Mouse (Mus musculus) liver, embryonic 14.5 days (tissue): ENCODE measurements around the gene Adgrf2. TPM values are rescaled to one million over a fixed set of nuclear protein-coding genes. Genes with fewer than 3 reads are reported as not detected.

Source experiments
- ATAC-seq: fragments of 200-750 bp; cut with Nextera tagmentation; 2 replicates; pipeline ENCODE4 v1.8.0; 2017; ENCODE audit warnings: moderate number of reproducible peaks, mild to moderate bottlenecking, moderate library complexity; ENCODE audit not compliant: insufficient read depth
- DNase-seq, 3 experiments: peaks; one replicate each; pipeline ENCODE4 v3.0.0-alpha.2; 2012 to 2013; ENCODE audit warnings: low read depth in 3 of 3, low spot score in 3 of 3
- H3K27ac ChIP-seq: fragments of 300-500 bp; sonication (generic); 2 replicates; pipeline ENCODE4 v1.5.1; 2014; ENCODE audit warnings: moderate library complexity, mild to moderate bottlenecking, control low read depth, inconsistent platforms
- H3K27me3 ChIP-seq: fragments of 300-500 bp; sonication (generic); 2 replicates; pipeline ENCODE4 v1.6.1; 2014; ENCODE audit warnings: mild to moderate bottlenecking, low read length, moderate library complexity; ENCODE audit not compliant: control insufficient read depth, insufficient read depth
- H3K36me3 ChIP-seq: fragments of 300-500 bp; sonication (generic); replicated peaks from 2 replicates; pipeline ENCODE4 v1.6.1; 2014; ENCODE audit warnings: low read depth; ENCODE audit not compliant: control insufficient read depth, insufficient read depth
- H3K4me1 ChIP-seq, 2 experiments: fragments of 200-500 bp in 1 of 2; fragments of 300-500 bp in 1 of 2; sonication (generic) in 1 of 2; replicated peaks; 2 replicates each; pipeline ENCODE4 v1.6.1; 2012 to 2014; ENCODE audit warnings: antibody characterized with exemption in 1 of 2, inconsistent platforms in 1 of 2, low read length in 1 of 2; ENCODE audit not compliant: control insufficient read depth in 2 of 2, insufficient read depth in 2 of 2
- H3K4me2 ChIP-seq: fragments of 300-500 bp; sonication (generic); 2 replicates; pipeline ENCODE4 v1.6.1; 2014; ENCODE audit warnings: low read depth, mild to moderate bottlenecking, control low read depth, moderate library complexity
- H3K4me3 ChIP-seq, 2 experiments: fragments of 200-500 bp in 1 of 2; fragments of 300-500 bp in 1 of 2; sonication (generic) in 1 of 2; 2 replicates each; pipeline ENCODE4 v1.5.1; 2012 to 2014; ENCODE audit warnings: low read depth in 2 of 2, low read length in 2 of 2, mild to moderate bottlenecking in 2 of 2, control low read depth in 1 of 2, inconsistent platforms in 1 of 2, moderate library complexity in 1 of 2; ENCODE audit not compliant: insufficient read depth in 1 of 2
- H3K9ac ChIP-seq: fragments of 300-500 bp; sonication (generic); replicated peaks from 2 replicates; pipeline ENCODE4 v1.6.1; 2014; ENCODE audit warnings: mild to moderate bottlenecking, control low read depth, moderate library complexity
- H3K9me3 ChIP-seq: fragments of 300-500 bp; sonication (generic); 2 replicates; pipeline ENCODE4 v1.6.1; 2016; ENCODE audit warnings: low read length, mixed read lengths; ENCODE audit not compliant: control insufficient read depth
- CTCF ChIP-seq: IDR thresholded peaks from 2 replicates; pipeline ENCODE4 v1.5.1; 2016; ENCODE audit warnings: antibody characterized with exemption, low read depth, control low read depth
- EP300 ChIP-seq: IDR thresholded peaks from 2 replicates; pipeline ENCODE4 v1.6.1; 2016; ENCODE audit warnings: antibody characterized with exemption, low read depth
- WGBS: fragments of 180-500 bp; shearing (Covaris S2); extraction: QIAGEN DNeasy Blood & Tissue Kit; methylation state at CpG from one replicate; pipeline ENCODE4 v1.1.7; 2014; ENCODE audit not compliant: insufficient replicate concordance; 5-methylcytosine and 5-hydroxymethylcytosine counted together
- polyA plus RNA-seq, 2 experiments: library from polyadenylated mRNA; depleted of rRNA in 1 of 2; stranded (reverse) in 1 of 2; unstranded in 1 of 2; fragments of >200 nt; fragmentation: Nextera tagmentation in 1 of 2; extraction: Ambion mirVana in 1 of 2; gene quantifications; 2 replicates each; pipeline versions ENCODE4 v1.2.1 to v1.2.3; 2012 to 2014

Adgrf2 gene
- polyA plus RNA-seq, 2 experiments: not detected

DNA sequence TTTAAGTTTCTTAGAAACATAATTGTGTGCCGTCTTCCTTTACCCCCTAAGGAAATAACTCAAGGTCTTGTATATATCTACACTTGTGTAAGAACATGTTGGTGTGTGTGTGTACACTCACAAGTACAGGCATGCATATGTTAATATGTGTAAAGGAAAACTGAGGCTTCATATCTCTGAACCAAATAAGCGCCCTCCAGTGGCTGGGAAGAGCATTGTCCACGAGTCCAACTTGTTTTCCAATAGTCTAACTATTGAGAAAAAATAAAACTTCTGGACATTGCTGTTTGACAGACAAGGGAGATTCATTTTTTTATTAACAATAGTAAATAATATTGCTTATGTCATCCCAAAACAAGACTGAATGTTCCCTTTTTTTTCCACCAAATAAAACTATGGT, 24.8 kb downstream of the Adgrf2 start:
- 39% methylated on average over 3 of the region's 3 CpGs for WGBS
- H3K9me3 ChIP-seq: no peaks in the 10 kb centered on the region
- DNase-seq (no peak), ATAC-seq (no peak)
- no peaks in the 10 kb centered on the region for H3K4me1 ChIP-seq
- H3K4me2 ChIP-seq: no peak overlapping the region
- H3K9ac ChIP-seq: no peak overlapping the region
- H3K36me3 ChIP-seq: no peaks in the 10 kb centered on the region
- H3K4me3 ChIP-seq: no peak overlapping the region
- H3K27ac ChIP-seq: no peak overlapping the region
- TF ChIP-seq EP300 (no peak), CTCF (no peak; the same call in 1 of the 2 replicates)
- H3K27me3 ChIP-seq: no peaks in the 10 kb centered on the region

DNA sequence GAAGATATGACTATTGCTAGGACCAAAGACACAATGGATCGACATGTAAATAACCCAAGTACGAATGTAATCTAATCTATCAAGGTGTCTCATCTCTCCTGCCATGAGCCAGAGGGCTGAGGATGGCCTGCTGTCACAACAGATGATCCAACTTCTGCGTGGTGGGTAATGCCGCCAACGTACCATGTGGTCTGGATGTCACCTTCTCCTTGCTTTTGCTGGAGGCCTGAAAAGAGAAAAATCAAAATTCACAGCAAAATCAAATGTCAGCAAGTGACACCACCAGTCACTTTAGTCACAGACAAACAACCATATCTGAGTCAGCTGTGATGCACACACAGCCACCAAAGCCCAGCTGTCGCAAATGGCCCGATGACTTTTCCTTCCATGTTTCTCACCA, 27.0 kb downstream of the Adgrf2 start:
- H3K27ac ChIP-seq: no peak overlapping the region
- no peak for TF ChIP-seq CTCF
- no peak for TF ChIP-seq EP300
- H3K36me3 ChIP-seq: no peaks in the 10 kb centered on the region
- no peak overlapping the region for H3K9ac ChIP-seq
- H3K4me3 ChIP-seq: no peak overlapping the region
- no peak for ATAC-seq
- H3K4me2 ChIP-seq: no peak overlapping the region
- no peaks in the 10 kb centered on the region for H3K4me1 ChIP-seq
- 74% methylated on average over 7 of the region's 7 CpGs for WGBS
- no peaks in the 10 kb centered on the region for H3K27me3 ChIP-seq
- no peaks in the 10 kb centered on the region for H3K9me3 ChIP-seq
- DNase-seq: no peak

DNA sequence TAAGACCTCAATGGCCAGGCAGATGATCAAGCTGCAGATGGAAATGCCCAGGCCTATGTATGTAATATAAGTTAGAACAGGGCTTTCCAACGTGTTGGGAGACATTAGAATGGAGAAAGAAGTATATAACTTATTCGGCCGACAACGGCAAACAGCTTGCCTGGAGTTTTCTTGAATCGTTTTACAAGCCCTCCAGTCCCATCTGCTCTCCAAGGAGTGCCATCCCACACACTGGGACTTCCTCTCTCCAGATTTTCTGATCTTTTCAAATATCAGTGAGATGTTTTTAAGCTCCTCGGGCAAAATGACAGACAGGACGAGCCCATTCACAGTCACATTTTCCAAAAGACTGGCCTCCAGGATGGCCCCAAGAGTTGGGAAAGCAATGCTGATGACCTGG, 31.3 kb downstream of the Adgrf2 start:
- TF ChIP-seq CTCF: no peak
- TF ChIP-seq EP300: no peak
- WGBS: 69% methylated on average over 7 of the region's 7 CpGs
- H3K36me3 ChIP-seq: no peaks in the 10 kb centered on the region
- H3K27me3 ChIP-seq: no peaks in the 10 kb centered on the region
- no peaks in the 10 kb centered on the region for H3K9me3 ChIP-seq
- no peak overlapping the region for H3K9ac ChIP-seq
- no peak overlapping the region for H3K27ac ChIP-seq
- no peak overlapping the region for H3K4me3 ChIP-seq
- DNase-seq (no peak), ATAC-seq (no peak)
- no peaks in the 10 kb centered on the region for H3K4me1 ChIP-seq
- H3K4me2 ChIP-seq: no peak overlapping the region

GRCm38 (mm10) chr17:42705611-42706010, 36.4 kb downstream of the Adgrf2 start:
- ATAC-seq: no peak
- Histone ChIP-seq H3K36me3 (no peaks in the 10 kb centered on the region), H3K9ac (no peak overlapping the region), H3K4me3 (no peak overlapping the region), H3K9me3 (no peaks in the 10 kb centered on the region), H3K4me1 (no peaks in the 10 kb centered on the region), H3K27ac (no peak overlapping the region), H3K4me2 (no peak overlapping the region), H3K27me3 (no peaks in the 10 kb centered on the region)
- no peak for DNase-seq
- TF ChIP-seq CTCF (no peak), EP300 (no peak)
- 72% methylated on average over 4 of the region's 4 CpGs for WGBS

DNA sequence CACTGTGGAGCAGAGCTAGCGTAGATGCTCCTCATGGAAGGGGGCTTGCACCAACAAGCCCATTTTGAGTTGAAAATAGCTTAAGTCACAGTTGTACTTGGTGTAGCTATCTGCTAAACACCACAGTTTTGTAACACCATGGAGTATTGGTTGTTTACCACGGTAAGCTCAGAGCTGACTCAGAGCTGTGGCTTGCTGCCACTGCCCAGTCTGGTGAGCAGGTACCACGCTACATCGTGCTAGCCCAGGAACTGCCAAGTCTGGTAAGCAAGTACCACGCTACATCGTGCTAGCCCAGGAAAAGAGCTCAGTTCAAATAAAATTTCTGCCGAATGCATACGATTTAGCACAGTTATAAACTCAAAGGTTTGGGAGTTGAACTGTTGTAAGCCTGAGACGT, 39.8 kb downstream of the Adgrf2 start:
- WGBS: 67% methylated on average over 9 of the region's 9 CpGs
- H3K36me3 ChIP-seq: no peaks in the 10 kb centered on the region
- no peaks in the 10 kb centered on the region for H3K27me3 ChIP-seq
- H3K9me3 ChIP-seq: no peaks in the 10 kb centered on the region
- ATAC-seq: no peak
- no peak for DNase-seq
- H3K4me2 ChIP-seq: no peak overlapping the region
- no peak overlapping the region for H3K27ac ChIP-seq
- H3K4me3 ChIP-seq: no peak overlapping the region
- H3K4me1 ChIP-seq: no peaks in the 10 kb centered on the region
- H3K9ac ChIP-seq: no peak overlapping the region
- TF ChIP-seq EP300: no peak
- TF ChIP-seq CTCF: no peak

DNA sequence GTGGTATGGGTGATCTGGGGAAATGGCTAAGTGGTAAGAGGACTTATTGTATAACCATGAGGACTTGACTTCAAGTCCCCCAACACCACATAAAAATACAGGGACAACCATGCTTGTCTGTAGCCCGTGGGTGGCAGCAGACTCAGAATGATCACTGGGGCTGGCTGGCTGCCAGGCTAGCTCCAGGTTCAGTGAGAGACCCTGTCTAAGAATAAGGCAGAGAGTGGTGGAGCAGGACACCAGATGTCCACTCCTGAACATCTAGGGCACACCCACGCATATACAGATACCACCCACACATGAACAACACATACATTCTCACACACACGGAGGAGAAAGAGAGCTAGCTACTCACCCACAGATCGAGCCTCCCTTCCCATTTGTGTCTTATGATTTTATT, 47.2 kb downstream of the Adgrf2 start:
- Histone ChIP-seq H3K36me3 (no peaks in the 10 kb centered on the region), H3K27me3 (no peaks in the 10 kb centered on the region), H3K9me3 (no peaks in the 10 kb centered on the region), H3K27ac (no peak overlapping the region), H3K4me3 (no peak overlapping the region), H3K4me1 (no peaks in the 10 kb centered on the region), H3K9ac (no peak overlapping the region), H3K4me2 (no peak overlapping the region)
- ATAC-seq: no peak
- TF ChIP-seq EP300: no peak
- no peak for DNase-seq
- WGBS: 57% methylated on average over 4 of the region's 4 CpGs
